Mouse (Mus musculus) kidney, embryonic 14.5 days (tissue): ENCODE measurements around the gene U2af2. TPM values are rescaled to one million over a fixed set of nuclear protein-coding genes. Genes with fewer than 3 reads are reported as not detected.

ENCODE experiments used
- ATAC-seq: fragments of 200-750 bp; cut with Nextera tagmentation; 2 replicates; pipeline ENCODE4 v1.8.0; 2017; ENCODE audit warnings: moderate number of reproducible peaks, mild to moderate bottlenecking, moderate TSS enrichment, moderate library complexity; ENCODE audit not compliant: low FRiP score, low TSS enrichment
- H3K27ac ChIP-seq: fragments of 300-500 bp; sonication (generic); 2 replicates; pipeline ENCODE4 v1.5.1; 2014; ENCODE audit warnings: low read depth, mild to moderate bottlenecking, low read length, moderate library complexity, mixed read lengths
- H3K27me3 ChIP-seq: fragments of 300-500 bp; sonication (generic); 2 replicates; pipeline ENCODE4 v1.6.1; 2014; ENCODE audit warnings: mild to moderate bottlenecking, low read length; ENCODE audit not compliant: control insufficient read depth, insufficient read depth
- H3K36me3 ChIP-seq: fragments of 300-500 bp; sonication (generic); 2 replicates; pipeline ENCODE4 v1.6.1; 2014; ENCODE audit warnings: low read length, mixed read lengths; ENCODE audit not compliant: control insufficient read depth, insufficient read depth
- H3K4me1 ChIP-seq: fragments of 300-500 bp; sonication (generic); 2 replicates; pipeline ENCODE4 v1.6.1; 2014; ENCODE audit warnings: low read length, mixed read lengths; ENCODE audit not compliant: control insufficient read depth, insufficient read depth
- H3K4me2 ChIP-seq: fragments of 300-500 bp; sonication (generic); replicated peaks from 2 replicates; pipeline ENCODE4 v1.6.1; 2014; ENCODE audit warnings: low read depth, mild to moderate bottlenecking, low read length
- H3K4me3 ChIP-seq: fragments of 300-500 bp; sonication (generic); 2 replicates; pipeline ENCODE4 v1.5.1; 2014; ENCODE audit warnings: mild to moderate bottlenecking, low read length
- H3K9ac ChIP-seq: fragments of 300-500 bp; sonication (generic); 2 replicates; pipeline ENCODE4 v1.6.1; 2014; ENCODE audit warnings: low read depth, mild to moderate bottlenecking, low read length, moderate library complexity
- H3K9me3 ChIP-seq: fragments of 300-500 bp; sonication (generic); 2 replicates; pipeline ENCODE4 v1.6.1; 2016; ENCODE audit warnings: low read length; ENCODE audit not compliant: control insufficient read depth
- WGBS: fragments of 180-500 bp; shearing (Covaris S2); extraction: QIAGEN DNeasy Blood & Tissue Kit; methylation state at CpG from one replicate; pipeline ENCODE4 v1.1.7; 2014; 5-methylcytosine and 5-hydroxymethylcytosine counted together
- microRNA-seq: library from miRNA; unstranded; fragments of <30 nt; microRNA quantifications from one replicate; pipeline ENCODE4, GENCODE M21; 2016
- polyA plus RNA-seq: library from polyadenylated mRNA; unstranded; fragments of >200 nt; fragmentation: Nextera tagmentation; extraction: Ambion mirVana; gene quantifications from 2 replicates; pipeline ENCODE4 v1.2.1, GENCODE M21; 2014

Gene U2af2
- polyA plus RNA-seq, 1 experiment from 2014 or later = 148 TPM

DNA sequence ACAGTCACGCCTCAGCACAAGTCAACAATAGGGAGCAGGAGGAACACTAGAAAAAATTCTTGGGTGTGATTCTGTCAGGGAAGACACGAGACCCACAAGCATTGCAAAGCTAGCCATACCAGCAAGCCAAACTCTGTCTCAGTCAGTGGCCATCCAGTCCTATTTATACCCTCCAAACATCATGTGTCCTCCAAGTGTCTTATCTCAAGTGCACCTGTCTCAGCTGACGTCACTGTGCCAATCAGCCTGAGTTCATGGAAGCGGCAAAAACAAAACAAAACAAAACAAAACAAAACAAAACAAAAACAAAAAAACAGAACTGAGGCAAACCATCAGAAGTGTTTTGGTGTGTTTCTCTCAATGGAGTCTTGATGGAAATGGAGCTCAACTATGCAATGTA is 46.3 kb downstream of the U2af2 start:
- no peak overlapping the region for H3K4me2 ChIP-seq
- no peak overlapping the region for H3K9ac ChIP-seq
- H3K36me3 ChIP-seq = no peaks in the 10 kb centered on the region
- H3K4me3 ChIP-seq = no peak overlapping the region
- ATAC-seq = no peak
- H3K27ac ChIP-seq = no peak overlapping the region
- no peaks in the 10 kb centered on the region for H3K27me3 ChIP-seq
- 78% methylated on average over 4 of the region's 4 CpGs for WGBS
- H3K9me3 ChIP-seq = peaks cover 5% of the 10 kb centered on the region
- H3K4me1 ChIP-seq = no peaks in the 10 kb centered on the region

DNA sequence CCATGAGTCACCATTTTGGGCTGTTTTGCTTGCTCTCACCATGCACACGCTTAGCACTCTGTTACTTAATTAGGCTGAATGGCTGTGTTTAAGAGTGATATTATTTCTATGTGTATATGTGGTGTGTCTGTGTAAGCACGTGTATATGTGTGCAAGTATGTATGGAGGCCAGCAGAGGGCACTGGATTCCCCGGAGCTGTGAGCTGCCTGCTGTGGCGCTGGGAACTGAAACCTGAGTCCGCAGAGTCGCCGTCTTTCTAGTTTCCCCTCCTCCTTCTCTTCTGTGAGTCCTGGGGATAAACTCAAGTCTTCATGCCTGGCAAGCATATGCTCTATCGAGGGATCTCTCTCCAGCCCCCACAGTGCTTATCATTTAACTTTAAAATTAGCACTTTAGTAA is 47.4 kb downstream of the U2af2 start:
- WGBS = 83% methylated on average over 8 of the region's 8 CpGs
- Histone ChIP-seq H3K36me3 (no peaks in the 10 kb centered on the region), H3K27me3 (no peaks in the 10 kb centered on the region), H3K9ac (no peak overlapping the region), H3K27ac (no peak overlapping the region), H3K4me3 (no peak overlapping the region), H3K4me2 (no peak overlapping the region), H3K9me3 (peaks cover 5% of the 10 kb centered on the region), H3K4me1 (no peaks in the 10 kb centered on the region)
- ATAC-seq = no peak

DNA sequence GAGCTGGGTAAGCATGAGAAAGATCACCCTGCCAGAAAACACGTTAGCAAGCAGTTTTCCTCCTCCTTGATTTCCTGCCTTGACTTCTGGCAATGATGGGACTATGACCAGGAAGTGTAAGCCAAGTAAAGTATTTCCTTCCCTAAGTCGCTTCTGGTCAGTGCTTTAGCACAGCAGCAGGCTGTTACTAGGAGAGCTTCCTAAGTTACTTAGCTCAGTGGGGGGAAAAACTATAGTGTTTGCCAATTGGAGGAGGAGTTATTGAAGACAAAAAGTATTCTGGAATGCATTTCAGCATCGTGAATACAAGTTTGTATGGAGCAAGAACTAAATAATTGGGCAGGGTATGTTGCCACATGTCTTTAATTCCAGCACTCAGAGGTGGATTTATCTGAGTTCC is 50.8 kb downstream of the U2af2 start:
- Histone ChIP-seq H3K27ac (no peak overlapping the region), H3K36me3 (no peaks in the 10 kb centered on the region), H3K27me3 (no peaks in the 10 kb centered on the region), H3K4me2 (no peak overlapping the region), H3K9ac (no peak overlapping the region), H3K4me3 (no peak overlapping the region), H3K9me3 (peaks cover 5% of the 10 kb centered on the region), H3K4me1 (no peaks in the 10 kb centered on the region)
- 33% methylated on average over 3 of the region's 3 CpGs for WGBS
- no peak for ATAC-seq

GRCm38 (mm10) chr7:5116850-5117249 is 54.9 kb downstream of the U2af2 start, which contains the start of gene Rfpl4:
Gene Rfpl4 (minus strand): TSS chr7:5116950.
- H3K9ac ChIP-seq = no peak within 1 kb of the TSS
- no peaks in the 10 kb centered on the region for H3K4me1 ChIP-seq
- H3K27ac ChIP-seq = no peak within 1 kb of the TSS
- no peaks in the 10 kb centered on the region for H3K36me3 ChIP-seq
- no peaks in the 10 kb centered on the region for H3K27me3 ChIP-seq
- H3K4me2 ChIP-seq = no peak within 1 kb of the TSS
- 92% methylated on average over 3 of the region's 3 CpGs for WGBS
- ATAC-seq = no peak
- H3K4me3 ChIP-seq = no peak within 1 kb of the TSS
- no peaks in the 10 kb centered on the region for H3K9me3 ChIP-seq

DNA sequence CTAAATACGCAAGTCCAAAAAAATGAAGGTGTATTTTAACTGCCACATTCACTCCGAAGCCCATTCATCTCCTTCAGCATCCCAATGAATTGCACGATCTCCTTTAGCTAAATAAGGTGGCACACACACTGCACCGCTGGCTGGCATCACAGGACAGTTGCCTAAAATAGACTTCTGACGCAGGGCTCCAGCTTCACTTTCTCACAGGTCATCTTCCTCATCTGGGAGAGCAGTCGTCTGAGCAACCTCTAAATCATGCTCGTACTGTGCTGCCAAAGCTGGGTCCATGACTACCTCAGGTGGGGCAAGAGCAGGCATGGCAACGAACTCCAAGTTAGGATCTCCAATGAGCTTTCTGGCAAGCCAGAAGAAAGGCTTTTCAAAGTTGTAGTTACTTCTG is 63.1 kb downstream of the U2af2 start:
- no peak overlapping the region for H3K27ac ChIP-seq
- no peak overlapping the region for H3K4me2 ChIP-seq
- no peaks in the 10 kb centered on the region for H3K27me3 ChIP-seq
- H3K4me3 ChIP-seq = no peak overlapping the region
- H3K36me3 ChIP-seq = no peaks in the 10 kb centered on the region
- H3K9ac ChIP-seq = no peak overlapping the region
- 90% methylated on average over 8 of the region's 8 CpGs for WGBS
- no peaks in the 10 kb centered on the region for H3K9me3 ChIP-seq
- no peak for ATAC-seq
- H3K4me1 ChIP-seq = no peaks in the 10 kb centered on the region

GRCm38 (mm10) chr7:5125549-5126406 is 63.8 kb downstream of the U2af2 start, which contains the start of gene Rasl2-9:
Gene Rasl2-9 (minus strand): TSS chr7:5125950.
- no peak within 1 kb of the TSS for H3K27ac ChIP-seq
- 18% methylated on average over 42 of the region's 42 CpGs for WGBS
- no peaks in the 10 kb centered on the region for H3K9me3 ChIP-seq
- H3K4me1 ChIP-seq = no peaks in the 10 kb centered on the region
- peak within 1 kb of the TSS; percentile 33 for H3K4me3 ChIP-seq
- no peaks in the 10 kb centered on the region for H3K36me3 ChIP-seq
- peak within 1 kb of the TSS; percentile 51 for H3K4me2 ChIP-seq
- no peaks in the 10 kb centered on the region for H3K27me3 ChIP-seq
- peak; percentile 90 for ATAC-seq
- peak within 1 kb of the TSS; percentile 9; the same call in 1 of the 2 replicates for H3K9ac ChIP-seq

Small RNA genes lying within 50 kb of the gene (microRNA-seq; reads per million reads assigned to microRNA genes)
- gene Gm26217 = not detected

Other genes starting within 250 kb of the U2af2 start
- 465 and 546 TPM in 2 replicates for gene Ube2s, start 249.6 kb upstream of the U2af2 start, polyA plus RNA-seq
- 0.89 and 1.1 TPM in 2 replicates for gene Shisa7, start 217.4 kb upstream of the U2af2 start, polyA plus RNA-seq
- gene Isoc2b, start 191.9 kb upstream of the U2af2 start, polyA plus RNA-seq = 4.5 and 8.3 TPM in 2 replicates
- gene Isoc2a, start 185.0 kb upstream of the U2af2 start, polyA plus RNA-seq = 0.95 and 1.3 TPM in 2 replicates
- 0.22 TPM in 1 of 2 replicates, not detected in the other for gene Gm36210, start 155.6 kb upstream of the U2af2 start, polyA plus RNA-seq
- 4.5 and 5.2 TPM in 2 replicates for gene Zfp628, start 146.9 kb upstream of the U2af2 start, polyA plus RNA-seq
- 3.1 and 3.6 TPM in 2 replicates for gene Nat14, start 140.1 kb upstream of the U2af2 start, polyA plus RNA-seq
- gene Ssc5d, start 136.4 kb upstream of the U2af2 start, polyA plus RNA-seq = 1.1 and 2.5 TPM in 2 replicates
- 0.43 TPM in 1 of 2 replicates, not detected in the other for gene Sbk2, start 97.7 kb upstream of the U2af2 start, polyA plus RNA-seq
- gene Sbk3, start 91.0 kb upstream of the U2af2 start, polyA plus RNA-seq = 0.06 TPM in 1 of 2 replicates, not detected in the other
- gene Zfp579, start 66.0 kb upstream of the U2af2 start, polyA plus RNA-seq = 36.6 and 41.6 TPM in 2 replicates
- 11.7 and 12.3 TPM in 2 replicates for gene Zfp524, start 47.7 kb upstream of the U2af2 start, polyA plus RNA-seq
- gene Fiz1, start 47.4 kb upstream of the U2af2 start, polyA plus RNA-seq = 46.5 and 48.6 TPM in 2 replicates
- gene Gm44973, start 46.6 kb upstream of the U2af2 start, polyA plus RNA-seq = 1.1 and 3.4 TPM in 2 replicates
- gene Zfp865, start 41.8 kb upstream of the U2af2 start, polyA plus RNA-seq = 9.9 and 10.0 TPM in 2 replicates
- 23.2 and 25.5 TPM in 2 replicates for gene Ccdc106, start 41.6 kb upstream of the U2af2 start, polyA plus RNA-seq
- gene 4632433K11Rik, start 28.0 kb upstream of the U2af2 start, polyA plus RNA-seq = not detected in 2 replicates
- gene Zfp784, start 23.7 kb upstream of the U2af2 start, polyA plus RNA-seq = 3.8 and 5.0 TPM in 2 replicates
- 43.6 and 56.2 TPM in 2 replicates for gene Zfp580, start 10.6 kb upstream of the U2af2 start, polyA plus RNA-seq
- 53.2 and 63.8 TPM in 2 replicates for gene Epn1, start 18.1 kb downstream of the U2af2 start, polyA plus RNA-seq
- not detected in 2 replicates for gene Rfpl4, start 54.8 kb downstream of the U2af2 start, polyA plus RNA-seq
- 0.28 and 0.43 TPM in 2 replicates for gene Rasl2-9, start 63.8 kb downstream of the U2af2 start, polyA plus RNA-seq
- not detected in 2 replicates for gene Vmn1r55, start 87.5 kb downstream of the U2af2 start, polyA plus RNA-seq
- gene Vmn1r56, start 134.6 kb downstream of the U2af2 start, polyA plus RNA-seq = not detected in 2 replicates
- gene Vmn1r57, start 156.3 kb downstream of the U2af2 start, polyA plus RNA-seq = not detected in 2 replicates